8 mouse cellular contexts compared by ENCODE assay signal in genomic region chr2:180724585-180725413, GRCm38 (mm10). TPM values are rescaled to one million over a fixed set of nuclear protein-coding genes. Genes with fewer than 3 reads are reported as not detected.
A peak's percentile ranks its signal among the peaks of the same experiment; 100 is the strongest.
DNase-seq lines count a peak whose midpoint lies in the region; ATAC-seq lines count a peak whose summit lies in the region.

Slc17a9 (plus strand) TSS chr2:180725263.

- 6% methylated on average over 18 of the region's 18 CpGs for WGBS in embryonic facial prominence, embryonic 11.5 days

- no peak within 1 kb of the TSS for H3K9ac ChIP-seq in embryonic facial prominence, embryonic 11.5 days (replicated peaks; ENCODE audit: low read length)

- no peak within 1 kb of the TSS for H3K4me2 ChIP-seq in embryonic facial prominence, embryonic 11.5 days (ENCODE audit: low read depth, low read length)

- no peak within 1 kb of the TSS for H3K4me3 ChIP-seq in embryonic facial prominence, embryonic 11.5 days (ENCODE audit: low read depth, low read length)
- H3K4me3 ChIP-seq in megakaryocyte, embryonic 14.5 days (replicated peaks), result peak within 1 kb of the TSS; percentile 91

- intact Hi-C loops in heart, postnatal 14 days (cut with DNase I), result loop anchor here (5.0 kb wide), 1 partner anchor 42 kb away; no protein-coding TSS in a partner anchor

- ATAC-seq in embryonic facial prominence, embryonic 11.5 days (replicated peaks; ENCODE audit: insufficient number of reproducible peaks, low FRiP score, low TSS enrichment, low read depth), result 0 out of 2 replicates have a peak, but pooled peaks have one; percentile 24

- DNase-seq in ovary, adult 18-20 months (ENCODE audit: low spot score), result peak; percentile 73
- no peak for DNase-seq in ovary, postnatal 14 days (ENCODE audit: low spot score)
- DNase-seq in embryonic facial prominence, embryonic 11.5 days (ENCODE audit: low spot score), result no peak
- peak; percentile 49 to 53 for DNase-seq in heart, postnatal 14 days
- DNase-seq in kidney, postnatal 4 days, result peak; percentile 63 to 76
- peak; percentile 56 for DNase-seq in thymus, postnatal 4 days
- DNase-seq in layer of hippocampus, postnatal 36 days, result no peak

- H3K9me3 ChIP-seq in embryonic facial prominence, embryonic 11.5 days (replicated peaks; ENCODE audit: control insufficient read depth, low read length), result no peaks in the 10 kb centered on the region
- H3K9me3 ChIP-seq in megakaryocyte, embryonic 14.5 days, result no peaks in the 10 kb centered on the region

- H3K36me3 ChIP-seq in embryonic facial prominence, embryonic 11.5 days (replicated peaks; ENCODE audit: control insufficient read depth, insufficient read depth, low read depth, low read length), result no peaks in the 10 kb centered on the region; the same call in 1 of the 2 replicates
- H3K36me3 ChIP-seq in megakaryocyte, embryonic 14.5 days (replicated peaks; ENCODE audit: low read length), result peaks cover 48% of the 10 kb centered on the region

- no peak within 1 kb of the TSS for H3K27ac ChIP-seq in embryonic facial prominence, embryonic 11.5 days (replicated peaks; ENCODE audit: low read depth, low read length)

- no peaks in the 10 kb centered on the region for H3K27me3 ChIP-seq in embryonic facial prominence, embryonic 11.5 days (ENCODE audit: control insufficient read depth, insufficient read depth, low read length)
- H3K27me3 ChIP-seq in megakaryocyte, embryonic 14.5 days (replicated peaks), result peaks cover 2% of the 10 kb centered on the region

- H3K4me1 ChIP-seq in embryonic facial prominence, embryonic 11.5 days (ENCODE audit: control insufficient read depth, insufficient read depth, low read length), result peaks cover 4% of the 10 kb centered on the region; the same call in 1 of the 2 replicates
- peaks cover 46% of the 10 kb centered on the region for H3K4me1 ChIP-seq in megakaryocyte, embryonic 14.5 days

RNA-seq across cellular contexts. Expression of gene Slc17a9, which starts in this region (rescaled TPM):
- 0.24 TPM in 1 of 2 replicates, not detected in the other for polyA plus RNA-seq in embryonic facial prominence, embryonic 11.5 days (2014; fragmentation: Nextera tagmentation; extraction: Ambion mirVana)
- total RNA-seq in heart, postnatal 14 days (2021), result under 1 TPM; 0.34 to 0.57 TPM
- polyA plus RNA-seq in megakaryocyte, embryonic 14.5 days (2012; ENCODE audit: insufficient read depth, low replicate concordance), result 3.5 and 6.1 TPM in 2 replicates
- under 1 TPM in 1 of 2 experiments, not detected in 1; 0.51 TPM for total RNA-seq in layer of hippocampus, postnatal 36 days (2021)

Comparison
In these comparisons a context has a peak if more than half of its experiments do, and no peak if none do; other contexts are left out.
1. DNase-seq: peak in ovary, adult 18-20 months (single experiment), kidney, postnatal 4 days (2 of 2) and thymus, postnatal 4 days (single experiment); none in ovary, postnatal 14 days (single experiment), embryonic facial prominence, embryonic 11.5 days (single experiment) and layer of hippocampus, postnatal 36 days (0 of 2).
2. Peak in ATAC-seq in embryonic facial prominence, embryonic 11.5 days; RNA of the gene not detected or under 1 TPM.
3. Peak in DNase-seq in heart, postnatal 14 days; RNA of the gene not detected or under 1 TPM.